Mouse (Mus musculus) CH12F3 (cell line): ENCODE measurements around the gene Acads.
"Not testable (repeated sequence)": the region's sequence is repeated elsewhere in the genome, so short reads cannot be mapped to it uniquely, and the experiment has no call there.

Experiments
- in situ Hi-C: fragments of 300-500 bp; cut with MboI; formaldehyde crosslinking; loops from 2 replicates; pipeline ENCODE4 v1.14.3; 2020; ENCODE audit warnings: low sequenced_read_pairs

The Acads gene

GRCm38 (mm10) chr5:115149675-115150459 lies 30.7 kb upstream of the Acads start:
- in situ Hi-C loops: no loop called here

- in situ Hi-C loops: not testable (repeated sequence)
Measured at GRCm38 (mm10) chr5:115148872-115149271, 29.7 kb upstream of the Acads start.

GRCm38 (mm10) chr5:115148378-115148777 lies 29.2 kb upstream of the Acads start:
- in situ Hi-C loops: no loop called here

GRCm38 (mm10) chr5:115147388-115147787 lies 28.2 kb upstream of the Acads start:
- in situ Hi-C loops: no loop called here

- in situ Hi-C loops: no loop called here
Measured at GRCm38 (mm10) chr5:115146747-115147130, 27.6 kb upstream of the Acads start.

- in situ Hi-C loops: no loop called here
Measured at GRCm38 (mm10) chr5:115145976-115146746, 27.0 kb upstream of the Acads start.

- in situ Hi-C loops: no loop called here
Measured at GRCm38 (mm10) chr5:115145253-115145968, 26.3 kb upstream of the Acads start.

GRCm38 (mm10) chr5:115144471-115144870 lies 25.3 kb upstream of the Acads start:
- in situ Hi-C loops: no loop called here

- in situ Hi-C loops: no loop called here
Measured at GRCm38 (mm10) chr5:115143552-115143951, 24.4 kb upstream of the Acads start.

- in situ Hi-C loops: no loop called here
Measured at GRCm38 (mm10) chr5:115142166-115142697, 23.1 kb upstream of the Acads start.

GRCm38 (mm10) chr5:115140726-115141125 lies 21.6 kb upstream of the Acads start:
- in situ Hi-C loops: no loop called here

- in situ Hi-C loops: no loop called here
Measured at GRCm38 (mm10) chr5:115139124-115139523, 20.0 kb upstream of the Acads start.

GRCm38 (mm10) chr5:115134234-115135165 lies 15.4 kb upstream of the Acads start, which contains the start of gene Unc119b:
TSS of gene Unc119b (minus strand) at chr5:115134975.
- in situ Hi-C loops: no loop called here

GRCm38 (mm10) chr5:115133358-115134066 lies 14.4 kb upstream of the Acads start:
- in situ Hi-C loops: no loop called here

GRCm38 (mm10) chr5:115132465-115132864 lies 13.3 kb upstream of the Acads start:
- in situ Hi-C loops: no loop called here

- in situ Hi-C loops: no loop called here
Measured at GRCm38 (mm10) chr5:115129328-115129727, 10.2 kb upstream of the Acads start.

GRCm38 (mm10) chr5:115127421-115128179 lies 8.5 kb upstream of the Acads start:
- in situ Hi-C loops: no loop called here

GRCm38 (mm10) chr5:115126578-115127312 lies 7.6 kb upstream of the Acads start:
- in situ Hi-C loops: no loop called here
